ENCODE assay signal across 8 mouse cellular contexts in genomic region chr2:163471710-163472465, GRCm38 (mm10). TPM values are rescaled to one million over a fixed set of nuclear protein-coding genes. Genes with fewer than 3 reads are reported as not detected.
DNase-seq lines count a peak whose midpoint lies in the region; ATAC-seq and TF ChIP-seq lines count a peak whose summit lies in the region.

No protein-coding gene starts in this region.

- TF ChIP-seq CTCF in E14TG2a.4 (conservative IDR thresholded peaks at IDR 0.05; ENCODE audit: low read length): no peak
- no peak for TF ChIP-seq CTCF in lung, embryonic 14.5 days (IDR thresholded peaks at IDR 0.05; ENCODE audit: low read depth)

- H3K4me3 ChIP-seq in E14TG2a.4 (replicated peaks; ENCODE audit: low read length): peak overlapping the region; percentile 98
- H3K4me3 ChIP-seq in intestine, embryonic 14.5 days (ENCODE audit: low read depth, low read length): peak overlapping the region; percentile 94
- peak overlapping the region; percentile 86 for H3K4me3 ChIP-seq in lung, embryonic 14.5 days (ENCODE audit: low read depth, low read length)
- peak overlapping the region; percentile 74 for H3K4me3 ChIP-seq in stomach, embryonic 16.5 days (replicated peaks; ENCODE audit: low read length)

- 0 out of 2 replicates have a peak overlapping the region, but pooled peaks have one; percentile 7 for H3K27ac ChIP-seq in intestine, embryonic 14.5 days (ENCODE audit: low read depth)
- H3K27ac ChIP-seq in lung, embryonic 14.5 days (ENCODE audit: low read depth): no peak overlapping the region
- peak overlapping the region; percentile 43; the same call in 1 of the 2 replicates for H3K27ac ChIP-seq in stomach, embryonic 16.5 days (ENCODE audit: low read length)

- ATAC-seq in intestine, embryonic 14.5 days (replicated peaks; ENCODE audit: low FRiP score, low TSS enrichment, low read depth): peak; percentile 78
- ATAC-seq in lung, embryonic 14.5 days (ENCODE audit: insufficient read depth): peak; percentile 68
- no peak; the same call in 1 of the 2 replicates for ATAC-seq in stomach, embryonic 16.5 days (ENCODE audit: insufficient read depth, low FRiP score)

- peak overlapping the region; percentile 75 for H3K9ac ChIP-seq in intestine, embryonic 14.5 days (ENCODE audit: low read length)
- peak overlapping the region; percentile 83 for H3K9ac ChIP-seq in lung, embryonic 14.5 days
- peak overlapping the region; percentile 79 for H3K9ac ChIP-seq in stomach, embryonic 16.5 days (ENCODE audit: low read length)

- peaks cover 37% of the 10 kb centered on the region for H3K36me3 ChIP-seq in E14TG2a.4 (ENCODE audit: insufficient read depth, low read length)
- H3K36me3 ChIP-seq in intestine, embryonic 14.5 days (ENCODE audit: control insufficient read depth, insufficient read depth, low read length): peaks cover 11% of the 10 kb centered on the region; the same call in 1 of the 2 replicates
- H3K36me3 ChIP-seq in lung, embryonic 14.5 days (ENCODE audit: insufficient read depth): peaks cover 21% of the 10 kb centered on the region; the same call in 1 of the 2 replicates
- peaks cover 7% of the 10 kb centered on the region; the same call in 1 of the 2 replicates for H3K36me3 ChIP-seq in stomach, embryonic 16.5 days (ENCODE audit: control insufficient read depth, insufficient read depth, low read length)

- H3K27me3 ChIP-seq in E14TG2a.4 (ENCODE audit: insufficient read depth, low read length): no peaks in the 10 kb centered on the region
- H3K27me3 ChIP-seq in intestine, embryonic 14.5 days (replicated peaks; ENCODE audit: control insufficient read depth, insufficient read depth, low read length): no peaks in the 10 kb centered on the region
- H3K27me3 ChIP-seq in lung, embryonic 14.5 days (ENCODE audit: insufficient read depth, low read length): no peaks in the 10 kb centered on the region
- H3K27me3 ChIP-seq in stomach, embryonic 16.5 days (ENCODE audit: control insufficient read depth, insufficient read depth, low read length): no peaks in the 10 kb centered on the region

- H3K4me2 ChIP-seq in intestine, embryonic 14.5 days (ENCODE audit: low read length): peak overlapping the region; percentile 91
- peak overlapping the region; percentile 92 for H3K4me2 ChIP-seq in lung, embryonic 14.5 days
- peak overlapping the region; percentile 91 for H3K4me2 ChIP-seq in stomach, embryonic 16.5 days (ENCODE audit: low read depth, low read length)

- no peaks in the 10 kb centered on the region for H3K9me3 ChIP-seq in E14TG2a.4 (ENCODE audit: low read length)
- no peaks in the 10 kb centered on the region for H3K9me3 ChIP-seq in intestine, embryonic 14.5 days (ENCODE audit: control insufficient read depth, low read length)
- H3K9me3 ChIP-seq in lung, embryonic 14.5 days (ENCODE audit: low read depth, low read length): no peaks in the 10 kb centered on the region
- H3K9me3 ChIP-seq in stomach, embryonic 16.5 days (replicated peaks; ENCODE audit: control insufficient read depth, low read length): no peaks in the 10 kb centered on the region

- peaks cover 58% of the 10 kb centered on the region for H3K4me1 ChIP-seq in E14TG2a.4 (replicated peaks; ENCODE audit: low read depth, low read length)
- peaks cover 9% of the 10 kb centered on the region; the same call in 1 of the 2 replicates for H3K4me1 ChIP-seq in intestine, embryonic 14.5 days (replicated peaks; ENCODE audit: control insufficient read depth, insufficient read depth, low read length)
- H3K4me1 ChIP-seq in lung, embryonic 14.5 days (ENCODE audit: insufficient read depth): peaks cover 8% of the 10 kb centered on the region; the same call in 1 of the 2 replicates
- H3K4me1 ChIP-seq in stomach, embryonic 16.5 days (ENCODE audit: control insufficient read depth, insufficient read depth, low read length): peaks cover 8% of the 10 kb centered on the region

- peak; percentile 49 for DNase-seq in 3T3-L1 (ENCODE audit: low read depth, low spot score)
- DNase-seq in fat pad, adult 2 months (ENCODE audit: extremely low read depth, low read depth, low spot score): peak; percentile 96
- DNase-seq in intestine, embryonic 14.5 days (ENCODE audit: low spot score): peak; percentile 61
- peak; percentile 4 for DNase-seq in lung, embryonic 14.5 days
- no peak for DNase-seq in spleen, postnatal 10 days (ENCODE audit: low spot score in 2 of 2)
- no peak for DNase-seq in embryo, embryonic 11 days

- WGBS in intestine, embryonic 14.5 days: 4% methylated on average over 36 of the region's 36 CpGs
- WGBS in lung, embryonic 14.5 days: 3% methylated on average over 36 of the region's 36 CpGs
- 5% methylated on average over 36 of the region's 36 CpGs for WGBS in stomach, embryonic 16.5 days

RNA-seq across cellular contexts. Expression of gene Fitm2, which starts 0.5 kb away (rescaled TPM):
- polyA plus RNA-seq in intestine, embryonic 14.5 days (2014; fragmentation: Nextera tagmentation; extraction: Ambion mirVana): 10.7 and 11.6 TPM in 2 replicates
- 8.6 and 10.1 TPM in 2 replicates for polyA plus RNA-seq in lung, embryonic 14.5 days (2014; fragmentation: Nextera tagmentation; extraction: Ambion mirVana)
- polyA plus RNA-seq in stomach, embryonic 16.5 days (2015; fragmentation: Nextera tagmentation; extraction: Ambion mirVana): 11.6 and 12.1 TPM in 2 replicates

RNA-seq across cellular contexts. Expression of gene R3hdml, which starts 20.2 kb away (rescaled TPM):
- polyA plus RNA-seq in intestine, embryonic 14.5 days (2014; fragmentation: Nextera tagmentation; extraction: Ambion mirVana): 0.16 TPM in 1 of 2 replicates, not detected in the other
- not detected in 2 replicates for polyA plus RNA-seq in lung, embryonic 14.5 days (2014; fragmentation: Nextera tagmentation; extraction: Ambion mirVana)
- polyA plus RNA-seq in stomach, embryonic 16.5 days (2015; fragmentation: Nextera tagmentation; extraction: Ambion mirVana): not detected in 2 replicates

RNA-seq across cellular contexts. Expression of gene Gdap1l1, which starts 33.6 kb away (rescaled TPM):
- 9.7 and 13.2 TPM in 2 replicates for polyA plus RNA-seq in intestine, embryonic 14.5 days (2014; fragmentation: Nextera tagmentation; extraction: Ambion mirVana)
- 0.91 and 1.1 TPM in 2 replicates for polyA plus RNA-seq in lung, embryonic 14.5 days (2014; fragmentation: Nextera tagmentation; extraction: Ambion mirVana)
- polyA plus RNA-seq in stomach, embryonic 16.5 days (2015; fragmentation: Nextera tagmentation; extraction: Ambion mirVana): 5.2 and 5.3 TPM in 2 replicates

RNA-seq across cellular contexts. Expression of gene Hnf4a, which starts 34.7 kb away (rescaled TPM):
- 89.8 and 90.5 TPM in 2 replicates for polyA plus RNA-seq in intestine, embryonic 14.5 days (2014; fragmentation: Nextera tagmentation; extraction: Ambion mirVana)
- polyA plus RNA-seq in lung, embryonic 14.5 days (2014; fragmentation: Nextera tagmentation; extraction: Ambion mirVana): 0.11 TPM in 1 of 2 replicates, not detected in the other
- polyA plus RNA-seq in stomach, embryonic 16.5 days (2015; fragmentation: Nextera tagmentation; extraction: Ambion mirVana): 34.1 and 41.4 TPM in 2 replicates

RNA-seq across cellular contexts. Expression of gene Oser1, which starts 47.4 kb away (rescaled TPM):
- polyA plus RNA-seq in intestine, embryonic 14.5 days (2014; fragmentation: Nextera tagmentation; extraction: Ambion mirVana): 88.9 and 97.7 TPM in 2 replicates
- polyA plus RNA-seq in lung, embryonic 14.5 days (2014; fragmentation: Nextera tagmentation; extraction: Ambion mirVana): 90.7 and 91.9 TPM in 2 replicates
- 79.0 and 86.1 TPM in 2 replicates for polyA plus RNA-seq in stomach, embryonic 16.5 days (2015; fragmentation: Nextera tagmentation; extraction: Ambion mirVana)

Comparison
In these comparisons a context has a peak if more than half of its experiments do, and no peak if none do; other contexts are left out.
1. DNase-seq: peak in 3T3-L1 (single experiment), fat pad, adult 2 months (single experiment), intestine, embryonic 14.5 days (single experiment) and lung, embryonic 14.5 days (single experiment); none in spleen, postnatal 10 days (0 of 2) and embryo, embryonic 11 days (single experiment).
2. Peak in every context shown above with its lines, with median percentiles within 50 percentile points of each other: H3K4me3 ChIP-seq, H3K4me2 ChIP-seq and H3K9ac ChIP-seq.